Mouse (Mus musculus): ENCODE measurements around the gene Gm10570. TPM values are rescaled to one million over a fixed set of nuclear protein-coding genes. Genes with fewer than 3 reads are reported as not detected.

Gm10570 gene
- total RNA-seq, 2 experiments from 2014 or later, result not detected

DNA sequence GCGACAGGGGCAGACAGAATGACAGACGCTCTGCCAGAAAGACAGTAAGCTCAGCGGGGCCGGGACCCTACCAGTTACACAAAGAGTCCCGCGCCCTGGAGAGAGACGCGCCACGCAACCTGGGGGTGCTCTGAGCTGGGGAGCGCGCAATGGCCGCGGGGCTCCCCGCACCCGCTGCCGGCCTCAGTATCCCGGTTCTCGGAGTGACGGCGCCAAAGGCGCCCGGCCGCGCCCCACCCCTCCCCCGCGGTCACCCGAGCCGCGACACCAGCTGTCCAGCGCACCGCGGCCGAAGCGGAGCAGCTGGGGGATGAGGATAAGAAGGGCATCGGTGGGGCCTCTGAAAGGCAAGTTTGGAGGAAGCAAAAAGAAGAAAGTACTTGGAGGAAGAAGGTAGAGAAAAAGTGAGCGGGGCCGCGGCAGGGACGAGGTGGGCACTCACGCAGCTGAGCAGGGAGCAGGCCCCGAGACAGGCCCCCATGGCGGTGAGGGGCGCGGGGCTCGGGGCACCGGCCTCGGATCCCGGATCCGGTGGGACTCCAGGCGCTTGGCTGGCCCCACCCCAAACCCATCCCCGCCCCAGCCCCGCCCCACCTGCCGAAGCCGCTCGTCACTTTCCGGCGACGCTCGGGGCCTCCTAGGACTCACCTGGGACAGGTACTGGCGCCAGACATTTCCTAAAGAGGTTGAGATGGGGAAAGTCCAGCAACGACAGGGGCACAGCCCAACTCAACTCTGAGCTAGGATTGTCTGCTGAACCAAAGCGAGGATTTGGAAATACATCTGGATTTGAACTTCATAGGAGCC lies 33.3 kb downstream of the Gm10570 start:
- DNase-seq (ENCODE audit: low spot score in 2 of 2), result no peak
- intact Hi-C loops (cut with DNase I), result no loop called here

DNA sequence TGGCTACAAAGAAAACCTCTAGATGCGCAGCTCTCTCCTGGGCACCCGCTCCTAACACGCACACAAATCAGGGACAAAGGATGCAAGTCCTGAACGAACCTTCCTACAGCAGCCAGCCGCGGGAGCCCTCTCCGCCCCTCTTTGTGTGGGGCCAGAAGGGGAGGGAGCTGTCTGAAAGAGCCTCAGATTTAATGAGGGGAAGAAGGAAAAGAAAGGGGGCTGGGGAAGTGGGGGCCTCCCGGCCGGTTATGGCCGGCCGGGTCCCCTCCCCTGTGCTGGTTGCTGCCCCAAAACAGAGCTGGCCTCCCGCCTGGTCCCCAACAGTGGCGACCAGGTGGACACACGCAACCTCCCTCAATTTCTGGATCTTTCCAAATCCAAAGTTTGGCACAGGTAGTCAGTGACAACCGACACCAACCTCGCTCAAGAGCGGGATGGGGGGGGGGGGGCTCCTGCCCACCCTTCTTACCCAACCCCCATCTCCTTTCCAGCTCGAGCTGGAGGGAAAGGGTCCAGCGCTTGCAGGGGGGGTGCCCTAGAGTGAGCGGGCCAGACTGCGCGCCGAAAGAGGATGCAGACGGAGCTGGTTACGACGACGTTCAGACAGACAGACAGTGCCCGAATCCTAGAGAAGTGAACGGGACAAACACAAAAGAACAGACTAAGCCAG lies 34.0 kb downstream of the Gm10570 start:
- no peak for DNase-seq (ENCODE audit: low spot score in 2 of 2)
- intact Hi-C loops (cut with DNase I), result no loop called here

DNA sequence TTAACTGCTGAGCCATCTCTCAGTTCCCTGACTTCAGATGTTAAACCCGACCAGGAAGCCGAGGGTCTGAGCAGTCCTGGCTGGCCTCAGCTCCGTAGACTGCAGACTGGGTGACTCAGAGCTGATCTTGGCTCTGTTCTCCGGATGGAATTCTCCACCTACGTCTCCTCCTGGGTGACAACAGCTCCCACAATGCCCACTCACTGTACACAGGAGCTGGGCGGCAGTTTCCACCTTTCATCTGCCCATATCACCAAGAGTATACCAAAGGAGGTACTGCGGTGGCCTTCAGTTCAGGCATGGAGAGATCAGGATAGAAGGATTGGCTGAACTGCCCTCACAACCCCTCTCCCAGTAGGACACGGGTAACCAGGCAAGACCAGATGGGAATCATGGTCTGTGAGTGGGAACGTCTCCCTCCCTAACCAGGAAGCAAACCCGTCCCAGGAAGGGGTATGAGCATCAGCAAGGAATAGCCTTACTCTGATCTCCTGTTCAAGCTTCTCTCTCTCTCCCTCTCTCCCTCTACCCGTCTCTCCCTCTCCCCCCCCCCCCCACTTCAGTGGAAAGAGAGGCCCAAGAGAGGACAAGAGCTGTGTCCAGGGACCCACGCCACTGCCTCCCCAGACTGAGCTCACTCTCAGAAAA lies 34.7 kb downstream of the Gm10570 start:
- intact Hi-C loops (cut with DNase I), result no loop called here
- peak; percentile 33 to 49 for DNase-seq (ENCODE audit: low spot score in 2 of 2)

DNA sequence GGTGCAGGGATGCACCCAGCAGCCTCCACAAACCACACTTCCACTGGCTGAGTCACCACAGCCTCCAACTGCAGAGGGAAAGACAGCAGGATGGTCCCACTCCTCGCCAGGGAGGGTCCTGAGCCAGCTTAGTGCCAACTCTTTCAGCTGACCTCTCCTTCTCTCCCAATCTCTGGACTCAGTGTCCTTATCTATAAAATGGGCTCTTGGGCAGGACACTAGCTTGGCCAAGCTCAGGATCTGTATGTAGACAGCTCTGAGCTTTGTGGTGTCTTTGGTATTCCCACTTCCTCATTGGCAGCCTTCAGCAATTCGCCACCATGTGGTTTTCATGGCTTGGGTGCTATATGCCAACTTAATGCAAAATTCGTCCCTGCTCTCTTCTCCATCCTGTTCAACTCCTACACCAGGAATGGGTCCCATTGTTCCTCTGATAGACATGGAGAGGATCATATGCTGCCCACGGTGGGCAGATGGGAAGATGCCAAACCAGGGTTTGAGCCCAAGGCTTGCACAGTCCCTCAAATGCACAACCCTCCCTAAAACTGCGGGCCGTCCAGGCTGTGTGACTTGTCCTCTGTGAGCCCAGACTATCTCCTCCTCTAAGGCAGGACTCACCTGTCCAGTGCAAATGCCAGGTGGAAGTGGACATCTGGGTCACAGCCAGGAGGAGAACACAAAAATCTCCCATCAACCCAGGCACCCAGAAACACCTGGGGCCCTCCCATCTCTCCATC lies 37.7 kb downstream of the Gm10570 start:
- intact Hi-C loops (cut with DNase I), result no loop called here
- DNase-seq (ENCODE audit: low spot score in 2 of 2), result peak in 1 of 2 experiments; percentile 39

DNA sequence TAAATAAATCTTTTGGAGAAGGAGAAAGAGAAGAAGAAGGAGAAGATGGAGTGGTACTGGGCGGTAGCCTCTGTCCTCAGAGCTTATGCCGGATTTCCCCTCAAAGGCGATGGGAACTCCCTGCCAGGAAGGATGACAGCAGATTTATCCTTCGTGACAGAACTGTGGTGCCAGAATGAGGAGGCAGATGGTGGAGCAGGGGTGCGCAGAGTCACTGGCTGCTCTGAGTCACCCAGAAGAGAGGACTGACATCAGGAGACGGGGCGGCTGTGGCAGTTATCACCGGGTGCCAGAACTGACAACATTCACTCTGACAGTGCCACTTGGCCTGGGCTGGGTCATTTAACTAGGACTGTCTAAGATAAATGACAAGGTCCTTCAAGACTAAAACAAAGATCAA lies 38.4 kb downstream of the Gm10570 start:
- DNase-seq (ENCODE audit: low spot score in 2 of 2), result peak; percentile 65 to 83
- intact Hi-C loops (cut with DNase I), result no loop called here

DNA sequence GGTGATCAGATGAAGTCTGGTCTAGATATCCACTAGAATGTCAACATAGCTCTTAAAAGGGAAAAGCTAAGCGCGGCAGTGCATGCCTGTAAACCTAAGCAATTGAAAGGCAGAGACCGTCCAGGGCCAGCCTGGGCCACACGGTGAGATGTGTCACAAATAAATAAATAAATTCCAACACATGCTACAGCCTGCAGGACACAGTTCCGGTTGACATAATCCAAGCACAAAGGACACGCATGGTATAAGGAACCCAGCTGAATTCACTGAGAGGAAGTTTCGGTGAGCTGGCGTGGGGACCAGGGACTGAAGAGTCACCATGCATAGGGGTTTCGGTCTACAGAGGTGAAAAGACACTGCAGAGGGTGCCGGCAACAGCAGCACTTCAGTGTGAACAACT lies 39.7 kb downstream of the Gm10570 start:
- DNase-seq (ENCODE audit: low spot score in 2 of 2), result no peak
- intact Hi-C loops (cut with DNase I), result no loop called here

DNA sequence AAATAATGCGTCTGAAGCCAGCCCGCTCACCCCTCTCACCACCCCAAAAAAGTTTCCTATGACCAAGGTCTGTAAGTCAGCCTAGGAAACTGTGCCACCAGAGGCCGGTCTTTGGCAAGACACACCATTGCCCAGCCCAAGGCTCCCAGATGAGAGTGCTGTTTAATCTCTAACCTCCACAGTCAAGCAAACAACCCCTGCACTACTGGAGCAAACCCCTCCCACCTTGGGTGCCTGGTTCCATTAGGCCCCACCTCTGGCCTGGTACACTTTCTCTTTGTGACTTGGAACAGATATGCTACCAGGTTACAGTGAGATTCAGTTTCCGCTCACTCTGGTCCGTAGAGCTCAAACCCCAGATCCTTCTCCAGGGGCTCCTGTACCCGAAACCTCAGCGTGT lies 41.4 kb downstream of the Gm10570 start:
- intact Hi-C loops (cut with DNase I), result no loop called here
- DNase-seq (ENCODE audit: low spot score in 2 of 2), result no peak

DNA sequence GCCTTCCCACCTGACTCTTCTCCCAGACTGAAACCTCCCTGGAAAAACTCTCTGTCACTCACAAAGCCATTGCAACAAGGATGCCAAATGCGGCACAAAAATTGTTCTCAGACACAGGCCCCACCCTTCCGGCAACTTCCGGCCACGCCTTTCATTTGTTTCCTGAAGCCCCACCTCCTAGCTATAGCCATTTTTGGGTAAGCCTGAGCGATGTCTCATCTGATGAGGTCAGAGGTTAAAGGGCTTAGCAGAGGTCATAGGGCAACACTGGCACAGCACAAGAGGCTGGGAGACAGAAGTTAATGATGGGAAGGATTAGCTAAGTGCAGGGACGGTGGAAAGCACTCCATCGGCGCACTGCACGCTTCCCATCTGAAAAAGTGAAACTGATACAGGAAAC lies 41.9 kb downstream of the Gm10570 start:
- no peak for DNase-seq (ENCODE audit: low spot score in 2 of 2)

DNA sequence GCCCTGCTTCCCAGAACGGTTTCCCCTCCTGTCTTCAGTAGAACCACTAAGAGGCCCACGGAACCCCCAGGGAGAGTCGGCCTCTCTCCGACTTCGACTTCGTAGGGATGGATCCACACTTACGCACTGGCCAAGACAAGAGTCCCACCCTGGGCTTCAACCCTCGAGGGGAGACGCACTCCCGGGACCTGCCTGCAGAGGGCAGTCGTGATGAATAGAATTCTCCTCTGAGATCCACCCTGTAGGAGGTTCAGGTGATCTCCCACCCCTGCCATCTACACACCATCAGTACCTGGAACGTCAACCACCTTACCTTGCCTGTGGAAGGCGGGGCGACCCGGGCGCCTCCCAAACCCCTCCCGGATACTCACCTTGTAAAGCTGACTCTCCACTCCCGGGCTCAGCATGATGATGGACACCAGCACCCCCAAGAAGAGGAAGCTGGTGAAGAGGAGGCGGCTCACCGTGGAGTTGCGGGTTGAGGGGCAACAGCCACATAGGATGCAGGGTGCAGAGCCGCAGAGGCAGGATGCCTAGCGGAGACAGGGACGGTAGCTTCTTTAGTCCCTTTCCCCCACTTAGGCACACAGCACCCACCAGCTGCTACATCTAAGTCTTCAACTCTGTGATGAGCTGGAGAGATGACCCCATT lies 43.6 kb downstream of the Gm10570 start:
- intact Hi-C loops (cut with DNase I), result no loop called here
- peak; percentile 52 to 67 for DNase-seq (ENCODE audit: low spot score in 2 of 2)

More for the DNA sequence above, 41.9 kb downstream of the Gm10570 start:
- intact Hi-C loops (cut with DNase I), result no loop called here

DNA sequence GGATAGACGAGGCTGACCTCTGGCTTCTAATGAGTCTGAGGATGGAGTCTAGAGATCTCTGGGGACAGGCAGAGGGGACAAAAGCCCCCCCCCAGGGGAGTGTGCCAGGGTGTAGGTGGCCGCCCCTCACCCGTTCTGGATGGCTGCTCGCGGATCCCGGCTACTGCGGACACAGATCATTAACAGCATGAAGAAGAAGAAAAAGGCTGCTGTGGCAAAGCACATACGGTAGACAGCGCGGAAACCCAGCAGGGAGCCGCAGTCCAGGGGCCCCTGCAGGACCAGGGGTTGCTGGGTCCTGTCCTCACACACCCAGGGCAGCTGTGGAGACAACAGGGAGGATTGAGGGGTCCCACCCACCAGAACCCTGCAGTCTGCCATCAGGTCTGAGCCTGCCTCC lies 44.3 kb downstream of the Gm10570 start:
- intact Hi-C loops (cut with DNase I), result no loop called here
- DNase-seq (ENCODE audit: low spot score in 2 of 2), result no peak

DNA sequence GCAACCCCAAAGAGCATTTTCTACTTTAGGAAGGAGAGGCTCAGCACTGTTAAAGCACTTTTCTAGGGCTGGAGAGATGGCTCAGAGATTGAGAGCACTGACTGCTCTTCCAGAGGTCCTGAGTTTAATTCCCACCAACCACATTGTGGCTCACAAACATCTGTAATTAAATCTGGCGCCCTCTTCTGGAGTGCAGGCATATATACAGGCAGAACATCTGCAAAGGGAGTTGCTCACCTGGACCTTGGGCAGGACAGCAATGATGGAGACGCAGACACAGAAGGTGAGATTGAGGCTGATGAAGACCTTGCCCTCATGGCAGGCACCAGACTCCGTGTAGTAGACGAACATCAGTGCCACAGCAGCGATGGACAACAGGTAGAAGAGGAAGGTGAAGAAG lies 48.1 kb downstream of the Gm10570 start:
- no peak for DNase-seq (ENCODE audit: low spot score in 2 of 2)
- intact Hi-C loops (cut with DNase I), result no loop called here

Other genes with a start within 250 kb of the Gm10570 start
- gene Pef1, start 206.1 kb downstream of the Gm10570 start, total RNA-seq (2021), result 10 to 100 TPM; 47.6 to 49.2 TPM
- 1 to 10 TPM; 5.8 to 6.3 TPM for gene Hcrtr1, start 169.3 kb downstream of the Gm10570 start, total RNA-seq (2021)
- 1 to 10 TPM; 4.1 to 4.2 TPM for gene Tinagl1, start 133.6 kb downstream of the Gm10570 start, total RNA-seq (2021)
- not detected for gene Gm853, start 86.3 kb downstream of the Gm10570 start, total RNA-seq (2021)
- gene Serinc2, start 29.5 kb downstream of the Gm10570 start, total RNA-seq (2021), result 1 to 10 TPM; 3.5 to 3.8 TPM
- 100 to 1,000 TPM; 198 to 207 TPM for gene Fabp3, start 79 bp downstream of the Gm10570 start, total RNA-seq (2021)
- 10 to 100 TPM; 57.9 to 61.8 TPM for gene Zcchc17, start 51.3 kb upstream of the Gm10570 start, total RNA-seq (2021)
- gene Snrnp40, start 51.5 kb upstream of the Gm10570 start, total RNA-seq (2021), result 10 to 100 TPM; 23.5 to 26.3 TPM